Mouse (Mus musculus) hindbrain, embryonic 15.5 days (tissue): Measurements from ENCODE around the gene Spata17. TPM values are rescaled to one million over a fixed set of nuclear protein-coding genes. Genes with fewer than 3 reads are reported as not detected.
"Not testable (repeated sequence)": the region's sequence is repeated elsewhere in the genome, so short reads cannot be mapped to it uniquely, and the experiment has no call there.

Source experiments
- ATAC-seq: fragments of 200-750 bp; cut with Nextera tagmentation; 2 replicates; pipeline ENCODE4 v1.8.0; 2017; ENCODE audit warnings: low read depth, moderate number of reproducible peaks, moderate TSS enrichment; ENCODE audit not compliant: low FRiP score
- H3K27ac ChIP-seq: fragments of 300-500 bp; sonication (generic); replicated peaks from 2 replicates; pipeline ENCODE4 v1.5.1; 2015; ENCODE audit warnings: mild to moderate bottlenecking, inconsistent platforms
- H3K27me3 ChIP-seq: fragments of 300-500 bp; sonication (generic); 2 replicates; pipeline ENCODE4 v1.6.1; 2015; ENCODE audit warnings: control low read depth, inconsistent platforms
- H3K36me3 ChIP-seq: fragments of 300-500 bp; sonication (generic); 2 replicates; pipeline ENCODE4 v1.6.1; 2015; ENCODE audit warnings: control low read depth, inconsistent platforms
- H3K4me1 ChIP-seq: fragments of 300-500 bp; sonication (generic); replicated peaks from 2 replicates; pipeline ENCODE4 v1.6.1; 2015; ENCODE audit warnings: control low read depth, inconsistent platforms
- H3K4me2 ChIP-seq: fragments of 300-500 bp; sonication (generic); 2 replicates; pipeline ENCODE4 v1.6.1; 2015; ENCODE audit warnings: moderate library complexity, mild to moderate bottlenecking, inconsistent platforms
- H3K4me3 ChIP-seq: fragments of 300-500 bp; sonication (generic); 2 replicates; pipeline ENCODE4 v1.5.1; 2015; ENCODE audit warnings: mild to moderate bottlenecking, inconsistent platforms
- H3K9ac ChIP-seq: fragments of 300-500 bp; sonication (generic); 2 replicates; pipeline ENCODE4 v1.6.1; 2015; ENCODE audit warnings: inconsistent platforms
- H3K9me3 ChIP-seq: fragments of 300-500 bp; sonication (generic); 2 replicates; pipeline ENCODE4 v1.6.1; 2016; ENCODE audit warnings: control low read depth, inconsistent platforms
- WGBS: fragments of 180-500 bp; shearing (Covaris S2); methylation state at CpG from one replicate; pipeline ENCODE4 v1.1.7; 2015; 5-methylcytosine and 5-hydroxymethylcytosine counted together
- polyA plus RNA-seq: library from polyadenylated mRNA; unstranded; fragments of >200 nt; fragmentation: Nextera tagmentation; extraction: Ambion mirVana; gene quantifications from 2 replicates; pipeline ENCODE4 v1.2.1, GENCODE M21; 2015

Gene Spata17
- polyA plus RNA-seq, 1 experiment from 2014 or later = 2.9 TPM

GRCm38 (mm10) chr1:187163571-187163970, 51.7 kb downstream of the Spata17 start:
- Histone ChIP-seq H3K27ac (no peak overlapping the region), H3K9me3 (no peaks in the 10 kb centered on the region; the same call in 1 of the 2 replicates), H3K36me3 (no peaks in the 10 kb centered on the region), H3K4me2 (no peak overlapping the region), H3K4me1 (no peaks in the 10 kb centered on the region), H3K4me3 (no peak overlapping the region), H3K9ac (no peak overlapping the region), H3K27me3 (no peaks in the 10 kb centered on the region)
- ATAC-seq = no peak

GRCm38 (mm10) chr1:187155658-187156057, 59.6 kb downstream of the Spata17 start:
- H3K9ac ChIP-seq = no peak overlapping the region
- H3K27ac ChIP-seq = no peak overlapping the region
- H3K4me2 ChIP-seq = no peak overlapping the region
- H3K27me3 ChIP-seq = no peaks in the 10 kb centered on the region
- no peaks in the 10 kb centered on the region for H3K36me3 ChIP-seq
- H3K4me1 ChIP-seq = no peaks in the 10 kb centered on the region
- no peaks in the 10 kb centered on the region; the same call in 1 of the 2 replicates for H3K9me3 ChIP-seq
- no peak for ATAC-seq
- H3K4me3 ChIP-seq = no peak overlapping the region

- Histone ChIP-seq H3K9ac (no peak overlapping the region), H3K27me3 (no peaks in the 10 kb centered on the region), H3K36me3 (no peaks in the 10 kb centered on the region), H3K27ac (no peak overlapping the region), H3K4me3 (no peak overlapping the region), H3K4me1 (no peaks in the 10 kb centered on the region), H3K4me2 (no peak overlapping the region), H3K9me3 (no peaks in the 10 kb centered on the region)
- ATAC-seq = no peak
- WGBS = 52% methylated on average over 5 of the region's 5 CpGs
Measured at GRCm38 (mm10) chr1:187153681-187154080, 61.6 kb downstream of the Spata17 start.

GRCm38 (mm10) chr1:187152571-187152970, 62.7 kb downstream of the Spata17 start:
- Histone ChIP-seq H3K4me3 (no peak overlapping the region), H3K27ac (no peak overlapping the region), H3K9ac (no peak overlapping the region), H3K4me2 (no peak overlapping the region), H3K4me1 (no peaks in the 10 kb centered on the region), H3K9me3 (no peaks in the 10 kb centered on the region), H3K36me3 (no peaks in the 10 kb centered on the region), H3K27me3 (no peaks in the 10 kb centered on the region)
- WGBS = 88% methylated on average over 2 of the region's 2 CpGs
- no peak for ATAC-seq

GRCm38 (mm10) chr1:187142984-187143383, 72.3 kb downstream of the Spata17 start:
- no peak for ATAC-seq
- H3K36me3 ChIP-seq = no peaks in the 10 kb centered on the region
- H3K9me3 ChIP-seq = no peaks in the 10 kb centered on the region
- H3K27ac ChIP-seq = no peak overlapping the region
- no peaks in the 10 kb centered on the region for H3K4me1 ChIP-seq
- no peak overlapping the region for H3K9ac ChIP-seq
- no peak overlapping the region for H3K4me2 ChIP-seq
- H3K27me3 ChIP-seq = no peaks in the 10 kb centered on the region
- WGBS = 75% methylated on average over 8 of the region's 8 CpGs
- H3K4me3 ChIP-seq = no peak overlapping the region

- Histone ChIP-seq H3K27ac (no peak overlapping the region), H3K4me2 (no peak overlapping the region), H3K36me3 (no peaks in the 10 kb centered on the region), H3K4me1 (no peaks in the 10 kb centered on the region), H3K4me3 (no peak overlapping the region), H3K9ac (no peak overlapping the region), H3K27me3 (no peaks in the 10 kb centered on the region), H3K9me3 (no peaks in the 10 kb centered on the region)
- no peak for ATAC-seq
- 34% methylated on average over 6 of the region's 6 CpGs for WGBS
Measured at GRCm38 (mm10) chr1:187137426-187137825, 77.8 kb downstream of the Spata17 start.

- 56% methylated on average over 6 of the region's 6 CpGs for WGBS
- no peak overlapping the region for H3K9ac ChIP-seq
- H3K4me3 ChIP-seq = no peak overlapping the region
- H3K27me3 ChIP-seq = no peaks in the 10 kb centered on the region
- no peak overlapping the region for H3K27ac ChIP-seq
- no peak for ATAC-seq
- H3K9me3 ChIP-seq = no peaks in the 10 kb centered on the region
- H3K4me2 ChIP-seq = no peak overlapping the region
- no peaks in the 10 kb centered on the region for H3K36me3 ChIP-seq
- H3K4me1 ChIP-seq = no peaks in the 10 kb centered on the region
Measured at GRCm38 (mm10) chr1:187135887-187136286, 79.4 kb downstream of the Spata17 start.

- Histone ChIP-seq H3K27me3 (no peaks in the 10 kb centered on the region), H3K27ac (no peak overlapping the region), H3K4me3 (no peak overlapping the region), H3K36me3 (no peaks in the 10 kb centered on the region), H3K4me2 (no peak overlapping the region), H3K4me1 (no peaks in the 10 kb centered on the region), H3K9me3 (no peaks in the 10 kb centered on the region), H3K9ac (no peak overlapping the region)
- ATAC-seq = no peak
- 68% methylated on average over 6 of the region's 6 CpGs for WGBS
Measured at GRCm38 (mm10) chr1:187133841-187134240, 81.4 kb downstream of the Spata17 start.

GRCm38 (mm10) chr1:187132348-187132747, 82.9 kb downstream of the Spata17 start:
- no peak overlapping the region for H3K4me3 ChIP-seq
- no peak for ATAC-seq
- no peaks in the 10 kb centered on the region for H3K27me3 ChIP-seq
- no peak overlapping the region for H3K27ac ChIP-seq
- H3K9me3 ChIP-seq = no peaks in the 10 kb centered on the region
- no peak overlapping the region for H3K9ac ChIP-seq
- 82% methylated on average over 4 of the region's 4 CpGs for WGBS
- H3K4me1 ChIP-seq = no peaks in the 10 kb centered on the region
- no peak overlapping the region for H3K4me2 ChIP-seq
- no peaks in the 10 kb centered on the region for H3K36me3 ChIP-seq

GRCm38 (mm10) chr1:187127548-187127947, 87.7 kb downstream of the Spata17 start:
- H3K4me2 ChIP-seq, ATAC-seq, H3K9me3 ChIP-seq, H3K27ac ChIP-seq, H3K9ac ChIP-seq, H3K4me1 ChIP-seq, H3K36me3 ChIP-seq, H3K27me3 ChIP-seq, H3K4me3 ChIP-seq: not testable (repeated sequence)
- WGBS = 95% methylated on average over 2 of the region's 2 CpGs

GRCm38 (mm10) chr1:187125733-187126132, 89.5 kb downstream of the Spata17 start:
- H3K9ac ChIP-seq = no peak overlapping the region
- H3K9me3 ChIP-seq = no peaks in the 10 kb centered on the region
- no peak for ATAC-seq
- WGBS = 86% methylated on average over 11 of the region's 11 CpGs
- no peaks in the 10 kb centered on the region for H3K36me3 ChIP-seq
- no peak overlapping the region for H3K27ac ChIP-seq
- H3K27me3 ChIP-seq = no peaks in the 10 kb centered on the region
- no peak overlapping the region for H3K4me2 ChIP-seq
- H3K4me1 ChIP-seq = no peaks in the 10 kb centered on the region
- H3K4me3 ChIP-seq = no peak overlapping the region

- no peak for ATAC-seq
- Histone ChIP-seq H3K27ac (no peak overlapping the region), H3K4me1 (no peaks in the 10 kb centered on the region), H3K9me3 (no peaks in the 10 kb centered on the region), H3K27me3 (no peaks in the 10 kb centered on the region), H3K4me2 (no peak overlapping the region), H3K4me3 (no peak overlapping the region), H3K36me3 (no peaks in the 10 kb centered on the region), H3K9ac (no peak overlapping the region)
- 73% methylated on average over 3 of the region's 3 CpGs for WGBS
Measured at GRCm38 (mm10) chr1:187124967-187125366, 90.3 kb downstream of the Spata17 start.

GRCm38 (mm10) chr1:187119300-187119699, 96.0 kb downstream of the Spata17 start:
- no peak for ATAC-seq
- H3K4me2 ChIP-seq = no peak overlapping the region
- no peak overlapping the region for H3K27ac ChIP-seq
- WGBS = 93% methylated on average over 6 of the region's 6 CpGs
- no peaks in the 10 kb centered on the region for H3K36me3 ChIP-seq
- no peaks in the 10 kb centered on the region for H3K9me3 ChIP-seq
- H3K4me3 ChIP-seq = no peak overlapping the region
- no peaks in the 10 kb centered on the region for H3K4me1 ChIP-seq
- H3K9ac ChIP-seq = no peak overlapping the region
- H3K27me3 ChIP-seq = no peaks in the 10 kb centered on the region
